9 mouse cellular contexts compared by ENCODE assay signal in genomic region chr11:97664339-97664665, GRCm38 (mm10). TPM values are rescaled to one million over a fixed set of nuclear protein-coding genes. Genes with fewer than 3 reads are reported as not detected.
DNase-seq lines count a peak whose midpoint lies in the region; ATAC-seq and TF ChIP-seq lines count a peak whose summit lies in the region.
"Had no signal": no experiment of that assay in that cellular context is flagged by ENCODE, and none has a peak within 500 bp of the region (broad histone marks: within the 10 kb centered on the region; RNA-seq: fewer than 3 reads in every experiment).

No protein-coding gene starts in this region.

- ATAC-seq in heart, embryonic 16.5 days (replicated peaks; ENCODE audit: extremely low read depth, insufficient read depth, low FRiP score), result no peak
- no peak for ATAC-seq in forebrain, embryonic 16.5 days

- no peak for DNase-seq in heart, adult 18-20 months
- no peak for DNase-seq in ES-E14 (ENCODE audit: low read depth, low spot score)
- no peak for DNase-seq in midbrain, embryonic 10.5 days (ENCODE audit: low spot score)
- no peak for DNase-seq in cerebellum, postnatal 14 days
- no peak for DNase-seq in frontal cortex, postnatal 25 days (ENCODE audit: low spot score in 2 of 2)
- DNase-seq in cerebellum, adult 9-10 months, result no peak
- DNase-seq: layer of hippocampus, postnatal 36 days had no signal

- no peaks in the 10 kb centered on the region for H3K27me3 ChIP-seq in heart, embryonic 16.5 days (ENCODE audit: control insufficient read depth, insufficient read depth, low read length)
- H3K27me3 ChIP-seq in forebrain, embryonic 16.5 days (replicated peaks; ENCODE audit: control insufficient read depth, insufficient read depth, low read length), result peaks cover 19% of the 10 kb centered on the region
- H3K27me3 ChIP-seq in midbrain, embryonic 10.5 days (ENCODE audit: low read depth, poor library complexity, severe bottlenecking), result peaks cover 28% of the 10 kb centered on the region

- peaks cover 15% of the 10 kb centered on the region for H3K36me3 ChIP-seq in heart, embryonic 16.5 days (ENCODE audit: control insufficient read depth, insufficient read depth)
- H3K36me3 ChIP-seq in ES-E14 (ENCODE audit: control insufficient read depth, insufficient read depth, low read length, poor library complexity, severe bottlenecking), result peaks cover 35% of the 10 kb centered on the region
- H3K36me3 ChIP-seq in forebrain, embryonic 16.5 days (ENCODE audit: control insufficient read depth, insufficient read depth), result peaks cover 3% of the 10 kb centered on the region
- H3K36me3 ChIP-seq in midbrain, embryonic 10.5 days, result peaks cover 46% of the 10 kb centered on the region

- peak overlapping the region; percentile 89 for H3K4me3 ChIP-seq in heart, embryonic 16.5 days (ENCODE audit: low read length)
- peak overlapping the region; percentile 86 to 91 for H3K4me3 ChIP-seq in ES-E14 (ENCODE audit: insufficient read depth in 1 of 2, low read depth in 1 of 2, low read length in 2 of 2, poor library complexity in 1 of 2, severe bottlenecking in 1 of 2)
- H3K4me3 ChIP-seq in forebrain, embryonic 16.5 days (replicated peaks; ENCODE audit: low read length), result peak overlapping the region; percentile 84
- H3K4me3 ChIP-seq in midbrain, embryonic 10.5 days, result peak overlapping the region; percentile 95

- peak overlapping the region; percentile 94 for H3K27ac ChIP-seq in heart, embryonic 16.5 days (ENCODE audit: low read length)
- H3K27ac ChIP-seq in ES-E14 (ENCODE audit: insufficient read depth, low read depth, low read length, poor library complexity, severe bottlenecking), result peak overlapping the region; percentile 100
- peak overlapping the region; percentile 70; the same call in 1 of the 2 replicates for H3K27ac ChIP-seq in forebrain, embryonic 16.5 days (ENCODE audit: low read length)
- H3K27ac ChIP-seq in midbrain, embryonic 10.5 days (replicated peaks), result peak overlapping the region; percentile 95

- no peaks in the 10 kb centered on the region for H3K9me3 ChIP-seq in heart, embryonic 16.5 days (replicated peaks; ENCODE audit: control insufficient read depth, low read length)
- no peaks in the 10 kb centered on the region for H3K9me3 ChIP-seq in ES-E14 (ENCODE audit: control insufficient read depth, insufficient read depth, low read depth, low read length)
- no peaks in the 10 kb centered on the region for H3K9me3 ChIP-seq in forebrain, embryonic 16.5 days (ENCODE audit: control insufficient read depth, low read length)
- H3K9me3 ChIP-seq in midbrain, embryonic 10.5 days (replicated peaks), result no peaks in the 10 kb centered on the region; the same call in 1 of the 2 replicates

- WGBS in heart, embryonic 16.5 days, result 0% methylated on average over 7 of the region's 8 CpGs
- 4% methylated on average over 6 of the region's 8 CpGs for WGBS in forebrain, embryonic 16.5 days
- WGBS in midbrain, embryonic 10.5 days, result 1% methylated on average over 6 of the region's 8 CpGs

- peaks cover 43% of the 10 kb centered on the region for H3K4me1 ChIP-seq in heart, embryonic 16.5 days (ENCODE audit: control insufficient read depth, insufficient read depth, low read length)
- H3K4me1 ChIP-seq in ES-E14 (ENCODE audit: control insufficient read depth in 2 of 2, insufficient read depth in 2 of 2, low read length in 2 of 2, poor library complexity in 1 of 2), result peaks cover 11 to 26% of the 10 kb centered on the region in 2 experiments; a peak in 3 of 4 replicates
- peaks cover 50% of the 10 kb centered on the region for H3K4me1 ChIP-seq in forebrain, embryonic 16.5 days (replicated peaks; ENCODE audit: control insufficient read depth, insufficient read depth, low read length)
- H3K4me1 ChIP-seq in midbrain, embryonic 10.5 days, result peaks cover 74% of the 10 kb centered on the region

- peak overlapping the region; percentile 80 for H3K4me2 ChIP-seq in heart, embryonic 16.5 days (ENCODE audit: low read depth, low read length)
- H3K4me2 ChIP-seq in forebrain, embryonic 16.5 days (ENCODE audit: low read length), result peak overlapping the region; percentile 85

- in situ Hi-C loops in ES-E14 (cut with MboI; ENCODE audit: low sequenced_read_pairs in 2 of 2, unreplicated experiment in 2 of 2), result no loop called here

- peak overlapping the region; percentile 86 for H3K9ac ChIP-seq in heart, embryonic 16.5 days (ENCODE audit: low read length)
- peak overlapping the region; percentile 96 for H3K9ac ChIP-seq in ES-E14 (ENCODE audit: insufficient read depth, low read depth, low read length, poor library complexity, severe bottlenecking)
- peak overlapping the region; percentile 82 for H3K9ac ChIP-seq in forebrain, embryonic 16.5 days (replicated peaks; ENCODE audit: low read depth, low read length)

TF ChIP-seq in ES-E14, 5 proteins besides CTCF, POLR2A, EP300 and RAD21:
- no peak for TF ChIP-seq CHD2 (IDR thresholded peaks at IDR 0.05; ENCODE audit: low read depth, low read length)
- TF ChIP-seq MAFK (IDR thresholded peaks at IDR 0.05; ENCODE audit: insufficient read depth, low read depth, low read length), result no peak
- no peak for TF ChIP-seq ZNF384 (IDR thresholded peaks at IDR 0.05; ENCODE audit: low read depth, low read length)
- TF ChIP-seq ZC3H11A (IDR thresholded peaks at IDR 0.05; ENCODE audit: borderline replicate concordance, low read depth, low read length), result no peak
- no peak for TF ChIP-seq HCFC1 (IDR thresholded peaks at IDR 0.05; ENCODE audit: borderline replicate concordance, insufficient read depth, low read length)

RNA-seq across cellular contexts. Expression of gene Mllt6, which starts 1.1 kb away (rescaled TPM):
- 2.1 and 2.8 TPM in 2 replicates for polyA plus RNA-seq in heart, embryonic 16.5 days (2015; fragmentation: Nextera tagmentation; extraction: Ambion mirVana)
- 10 to 100 TPM; 59.5 to 60.0 TPM for total RNA-seq in heart, adult 18-20 months (2021)
- total RNA-seq in ES-E14 (2012; rRNA removed), result 113 and 142 TPM in 2 replicates
- 4.2 and 5.1 TPM in 2 replicates for polyA plus RNA-seq in forebrain, embryonic 16.5 days (2015; fragmentation: Nextera tagmentation; extraction: Ambion mirVana)
- polyA plus RNA-seq in midbrain, embryonic 10.5 days (2016; fragmentation: Nextera tagmentation; extraction: Ambion mirVana), result 2.1 and 2.6 TPM in 2 replicates

RNA-seq across cellular contexts. Expression of gene Cisd3, which starts 21.3 kb away (rescaled TPM):
- polyA plus RNA-seq in heart, embryonic 16.5 days (2015; fragmentation: Nextera tagmentation; extraction: Ambion mirVana), result 81.1 and 86.1 TPM in 2 replicates
- 100 to 1,000 TPM; 134 to 145 TPM for total RNA-seq in heart, adult 18-20 months (2021)
- total RNA-seq in ES-E14 (2012; rRNA removed), result 49.9 and 66.0 TPM in 2 replicates
- polyA plus RNA-seq in forebrain, embryonic 16.5 days (2015; fragmentation: Nextera tagmentation; extraction: Ambion mirVana), result 14.6 and 15.4 TPM in 2 replicates
- 20.5 and 21.7 TPM in 2 replicates for polyA plus RNA-seq in midbrain, embryonic 10.5 days (2016; fragmentation: Nextera tagmentation; extraction: Ambion mirVana)

RNA-seq across cellular contexts. Expression of gene Epop, which starts 34.8 kb away (rescaled TPM):
- polyA plus RNA-seq in heart, embryonic 16.5 days (2015; fragmentation: Nextera tagmentation; extraction: Ambion mirVana), result 0.70 and 0.79 TPM in 2 replicates
- 1 to 10 TPM in 1 of 2 experiments, under 1 TPM in 1; 0.84 to 1.1 TPM for total RNA-seq in heart, adult 18-20 months (2021)
- total RNA-seq in ES-E14 (2012; rRNA removed), result 100 and 109 TPM in 2 replicates
- 2.1 and 2.6 TPM in 2 replicates for polyA plus RNA-seq in forebrain, embryonic 16.5 days (2015; fragmentation: Nextera tagmentation; extraction: Ambion mirVana)
- polyA plus RNA-seq in midbrain, embryonic 10.5 days (2016; fragmentation: Nextera tagmentation; extraction: Ambion mirVana), result 10.4 and 13.3 TPM in 2 replicates

RNA-seq across cellular contexts. Expression of gene Pcgf2, which starts 36.0 kb away (rescaled TPM):
- polyA plus RNA-seq in heart, embryonic 16.5 days (2015; fragmentation: Nextera tagmentation; extraction: Ambion mirVana), result 11.4 and 14.2 TPM in 2 replicates
- 1 to 10 TPM; 4.8 to 4.9 TPM for total RNA-seq in heart, adult 18-20 months (2021)
- 20.1 and 28.4 TPM in 2 replicates for total RNA-seq in ES-E14 (2012; rRNA removed)
- 14.8 and 19.8 TPM in 2 replicates for polyA plus RNA-seq in forebrain, embryonic 16.5 days (2015; fragmentation: Nextera tagmentation; extraction: Ambion mirVana)
- 16.0 and 18.6 TPM in 2 replicates for polyA plus RNA-seq in midbrain, embryonic 10.5 days (2016; fragmentation: Nextera tagmentation; extraction: Ambion mirVana)

RNA-seq across cellular contexts. Expression of gene Psmb3, which starts 38.9 kb away (rescaled TPM):
- 359 and 395 TPM in 2 replicates for polyA plus RNA-seq in heart, embryonic 16.5 days (2015; fragmentation: Nextera tagmentation; extraction: Ambion mirVana)
- total RNA-seq in heart, adult 18-20 months (2021), result 100 to 1,000 TPM; 135 to 150 TPM
- 522 and 677 TPM in 2 replicates for total RNA-seq in ES-E14 (2012; rRNA removed)
- 403 and 431 TPM in 2 replicates for polyA plus RNA-seq in forebrain, embryonic 16.5 days (2015; fragmentation: Nextera tagmentation; extraction: Ambion mirVana)
- polyA plus RNA-seq in midbrain, embryonic 10.5 days (2016; fragmentation: Nextera tagmentation; extraction: Ambion mirVana), result 606 and 631 TPM in 2 replicates
